Mouse (Mus musculus) embryonic stem cell, embryonic (primary cell): ENCODE measurements around the gene Pdzd7.

Experiments used
- CTCF ChIA-PET, 4 experiments: fragments of 300-600 bp in 2 of 4; fragments of 350-600 bp in 2 of 4; sonication (Branson Sonifier 250); formaldehyde crosslinking; loops; one replicate each; lab custom pipeline; 2022; ENCODE audit warnings: inconsistent platforms in 2 of 4; lab: Charles Lee
- POLR2A ChIA-PET, 4 experiments: fragments of 300-600 bp in 2 of 4; fragments of 350-600 bp in 2 of 4; sonication (Branson Sonifier 250); formaldehyde crosslinking; loops; one replicate each; lab custom pipeline; 2022; ENCODE audit warnings: antibody characterized with exemption in 4 of 4, inconsistent platforms in 1 of 4; lab: Charles Lee

Pdzd7 gene

GRCm38 (mm10) chr19:44983366-44983765, 62.2 kb downstream of the Pdzd7 start:
- CTCF ChIA-PET, result interaction anchor here (0.5 to 1.6 kb wide), 7 partner anchors 13 to 130 kb away, joined by 3 to 7 read pairs (median 6); partner anchors contain the start of gene Slf2 (in 1 of the 4)
- POLR2A ChIA-PET, result interaction anchor here in 3 of 4 experiments (0.6 to 2.1 kb wide), 12 partner anchors 8 to 974 kb away, joined by 3 to 8 read pairs (median 4); partner anchors contain the start of genes Lzts2 (in 1 of the 3) and Mrpl43 (in 1 of the 3)

- ChIA-PET CTCF (interaction anchor here in 3 of 4 experiments (0.6 to 1.6 kb wide), 5 partner anchors 12 to 81 kb away, joined by 3 to 7 read pairs (median 6); partner anchors contain the start of gene Slf2 (in 1 of the 3)), POLR2A (interaction anchor here in 2 of 4 experiments (0.7 to 2.1 kb wide), 10 partner anchors 9 to 226 kb away, joined by 3 to 8 read pairs (median 4); partner anchors contain the start of genes Lzts2 (in 1 of the 2) and Mrpl43 (in 1 of the 2))
These were observed 62.9 kb downstream of the Pdzd7 start for GRCm38 (mm10) chr19:44982477-44983115.

- POLR2A ChIA-PET, result interaction anchor here in 2 of 4 experiments (0.7 to 1.7 kb wide), 3 partner anchors 14 to 36 kb away, joined by 3 to 4 read pairs (median 3); no protein-coding TSS in a partner anchor
- CTCF ChIA-PET, result interaction anchor here in 2 of 4 experiments (0.6 to 1.1 kb wide), 2 partner anchors 8 to 50 kb away, joined by 4 to 7 read pairs; no protein-coding TSS in a partner anchor
These were observed 64.7 kb downstream of the Pdzd7 start for GRCm38 (mm10) chr19:44980787-44981186.

DNA sequence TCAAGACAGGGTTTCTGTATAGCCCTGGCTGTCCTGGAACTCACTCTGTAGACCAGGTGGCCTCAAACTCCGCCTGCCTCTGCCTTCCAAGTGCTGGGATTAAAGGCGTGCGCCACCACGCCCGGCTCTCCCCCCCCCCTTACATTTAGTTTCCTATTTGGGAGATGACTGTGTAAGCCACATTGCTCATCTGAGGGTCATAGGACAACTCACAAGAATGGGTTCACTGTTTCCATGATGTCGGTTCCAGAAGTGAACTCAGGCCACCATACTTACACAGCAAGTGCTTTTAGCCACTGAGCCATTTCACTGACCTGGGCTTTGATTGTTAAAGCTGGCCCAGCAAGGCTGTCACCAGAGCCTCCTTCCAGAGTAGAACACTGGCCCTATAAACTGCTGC, 68.4 kb downstream of the Pdzd7 start:
- ChIA-PET POLR2A (interaction anchor here in 2 of 4 experiments (0.6 to 1.3 kb wide), 3 partner anchors 10 to 40 kb away, joined by 3 to 4 read pairs (median 4); no protein-coding TSS in a partner anchor), CTCF (interaction anchor here in 2 of 4 experiments (0.7 to 1.5 kb wide), 2 partner anchors 54 to 87 kb away, joined by 4 to 6 read pairs; no protein-coding TSS in a partner anchor)
